Mouse (Mus musculus): ENCODE measurements around the gene Brpf1. TPM values are rescaled to one million over a fixed set of nuclear protein-coding genes. Genes with fewer than 3 reads are reported as not detected.

The Brpf1 gene
- polyA plus RNA-seq, 1 experiment from 2014 or later, result 19.9 TPM

Other genes starting within 250 kb of the Brpf1 start
- 52.2 and 55.4 TPM in 2 replicates for gene Setd5, start 229.8 kb upstream of the Brpf1 start, polyA plus RNA-seq (2015; fragmentation: Nextera tagmentation; extraction: Ambion mirVana)
- 40.1 and 49.4 TPM in 2 replicates for gene Lhfpl4, start 111.8 kb upstream of the Brpf1 start, polyA plus RNA-seq (2015; fragmentation: Nextera tagmentation; extraction: Ambion mirVana)
- 42.1 and 44.4 TPM in 2 replicates for gene Mtmr14, start 69.3 kb upstream of the Brpf1 start, polyA plus RNA-seq (2015; fragmentation: Nextera tagmentation; extraction: Ambion mirVana)
- 0.32 and 1.4 TPM in 2 replicates for gene Cpne9, start 24.8 kb upstream of the Brpf1 start, polyA plus RNA-seq (2015; fragmentation: Nextera tagmentation; extraction: Ambion mirVana)
- 11.3 and 11.9 TPM in 2 replicates for gene Ogg1, start 19.8 kb downstream of the Brpf1 start, polyA plus RNA-seq (2015; fragmentation: Nextera tagmentation; extraction: Ambion mirVana)
- 78.9 and 99.3 TPM in 2 replicates for gene Camk1, start 36.8 kb downstream of the Brpf1 start, polyA plus RNA-seq (2015; fragmentation: Nextera tagmentation; extraction: Ambion mirVana)
- 83.3 and 88.8 TPM in 2 replicates for gene Tada3, start 70.7 kb downstream of the Brpf1 start, polyA plus RNA-seq (2015; fragmentation: Nextera tagmentation; extraction: Ambion mirVana)
- gene Arpc4, start 71.0 kb downstream of the Brpf1 start, polyA plus RNA-seq (2015; fragmentation: Nextera tagmentation; extraction: Ambion mirVana), result 407 and 414 TPM in 2 replicates
- 6.4 and 8.7 TPM in 2 replicates for gene Ttll3, start 82.1 kb downstream of the Brpf1 start, polyA plus RNA-seq (2015; fragmentation: Nextera tagmentation; extraction: Ambion mirVana)
- gene Rpusd3, start 112.2 kb downstream of the Brpf1 start, polyA plus RNA-seq (2015; fragmentation: Nextera tagmentation; extraction: Ambion mirVana), result 13.9 and 16.3 TPM in 2 replicates
- not detected in 2 replicates for gene Cidec, start 128.6 kb downstream of the Brpf1 start, polyA plus RNA-seq (2015; fragmentation: Nextera tagmentation; extraction: Ambion mirVana)
- 90.9 and 98.9 TPM in 2 replicates for gene Jagn1, start 135.4 kb downstream of the Brpf1 start, polyA plus RNA-seq (2015; fragmentation: Nextera tagmentation; extraction: Ambion mirVana)
- gene Il17re, start 151.3 kb downstream of the Brpf1 start, polyA plus RNA-seq (2015; fragmentation: Nextera tagmentation; extraction: Ambion mirVana), result 0.07 TPM in 1 of 2 replicates, not detected in the other
- gene Il17rc, start 164.3 kb downstream of the Brpf1 start, polyA plus RNA-seq (2015; fragmentation: Nextera tagmentation; extraction: Ambion mirVana), result 2.4 and 3.5 TPM in 2 replicates
- gene Creld1, start 176.2 kb downstream of the Brpf1 start, polyA plus RNA-seq (2015; fragmentation: Nextera tagmentation; extraction: Ambion mirVana), result 62.6 and 73.9 TPM in 2 replicates
- gene Prrt3, start 194.8 kb downstream of the Brpf1 start, polyA plus RNA-seq (2015; fragmentation: Nextera tagmentation; extraction: Ambion mirVana), result 5.2 and 8.5 TPM in 2 replicates
- gene Emc3, start 224.5 kb downstream of the Brpf1 start, polyA plus RNA-seq (2015; fragmentation: Nextera tagmentation; extraction: Ambion mirVana), result 106 and 108 TPM in 2 replicates
- gene Fancd2, start 224.5 kb downstream of the Brpf1 start, polyA plus RNA-seq (2015; fragmentation: Nextera tagmentation; extraction: Ambion mirVana), result 4.3 and 4.7 TPM in 2 replicates